Mouse (Mus musculus): ENCODE results near the gene Fcrl5.

The Fcrl5 gene

DNA sequence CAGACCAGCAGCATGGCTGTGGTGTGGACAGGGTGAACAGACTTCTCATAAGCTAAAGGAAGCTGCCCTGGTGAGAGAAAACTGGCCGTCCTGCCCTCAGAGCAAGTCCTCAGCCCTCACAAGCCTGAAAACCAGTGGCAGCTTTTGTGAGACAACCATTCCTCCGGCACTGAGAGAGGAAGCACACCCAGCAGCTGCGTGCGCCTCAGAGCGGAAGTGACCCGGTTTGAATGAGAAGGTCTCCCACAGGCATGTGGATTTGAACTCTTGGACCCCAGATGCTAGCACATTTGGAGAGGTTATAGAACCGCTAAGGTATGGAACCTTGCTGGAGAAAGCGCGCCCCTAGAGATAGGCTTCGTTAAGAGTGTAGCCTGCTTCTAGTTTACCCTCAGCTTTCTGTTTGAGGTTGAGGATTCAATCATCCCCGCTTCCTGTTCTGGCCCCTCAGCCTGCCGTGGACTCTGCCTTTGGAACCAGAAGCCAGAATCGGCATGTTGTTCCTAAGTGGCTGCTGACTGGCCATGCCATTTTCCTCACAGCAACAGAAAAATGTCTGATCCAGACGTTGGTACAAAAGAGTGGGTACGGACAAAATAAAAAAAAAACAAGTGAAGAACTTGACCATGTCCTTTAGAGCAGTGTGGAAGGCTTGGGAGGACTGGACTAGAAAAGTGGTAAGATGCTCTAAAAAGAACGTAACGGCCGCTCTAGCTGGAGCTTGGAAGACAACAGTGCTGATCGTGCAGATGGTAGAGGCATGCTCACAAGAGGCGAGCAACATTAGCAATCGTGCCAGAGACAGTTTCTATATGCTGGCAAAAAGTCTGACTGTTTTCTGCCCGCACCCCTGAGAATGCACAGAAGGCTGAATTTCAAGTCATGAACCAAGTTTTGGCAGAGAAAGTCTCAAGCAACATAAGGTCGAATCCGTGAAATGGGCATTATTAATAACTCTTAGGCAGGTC lies 64.8 kb downstream of the Fcrl5 start:
- peak in 1 of 2 experiments; percentile 28 for DNase-seq

- no peak for DNase-seq
Measured at GRCm38 (mm10) chr3:87501151-87501550, 65.6 kb downstream of the Fcrl5 start.

- DNase-seq = no peak
Measured at GRCm38 (mm10) chr3:87502771-87503170, 67.2 kb downstream of the Fcrl5 start.

DNA sequence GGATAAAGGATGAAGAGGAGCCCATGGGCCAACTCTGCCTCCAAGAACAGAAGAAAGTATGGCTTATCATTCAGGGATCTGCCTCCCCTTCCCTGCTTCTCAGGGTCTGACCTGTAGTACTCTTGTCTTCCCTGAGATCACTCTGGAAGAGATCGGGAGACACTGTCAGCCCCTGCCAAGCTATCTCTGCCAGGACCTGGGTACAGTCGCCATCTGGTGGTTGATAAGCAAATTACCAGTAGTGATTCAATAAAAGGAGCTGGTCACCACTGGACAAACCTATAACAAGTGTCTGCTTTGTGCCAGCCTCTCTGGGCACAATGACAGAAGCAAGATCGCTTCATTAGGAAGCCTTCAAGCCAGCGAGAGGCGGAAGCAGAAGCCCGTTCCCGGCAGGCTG lies 68.8 kb downstream of the Fcrl5 start:
- DNase-seq = no peak

GRCm38 (mm10) chr3:87504749-87505425 lies 69.3 kb downstream of the Fcrl5 start:
- peak; percentile 57 to 68 for DNase-seq

GRCm38 (mm10) chr3:87506456-87507416 lies 71.2 kb downstream of the Fcrl5 start:
- DNase-seq = no peak

- peak; percentile 82 to 88 for DNase-seq
Measured at GRCm38 (mm10) chr3:87508205-87508901, 72.8 kb downstream of the Fcrl5 start.

DNA sequence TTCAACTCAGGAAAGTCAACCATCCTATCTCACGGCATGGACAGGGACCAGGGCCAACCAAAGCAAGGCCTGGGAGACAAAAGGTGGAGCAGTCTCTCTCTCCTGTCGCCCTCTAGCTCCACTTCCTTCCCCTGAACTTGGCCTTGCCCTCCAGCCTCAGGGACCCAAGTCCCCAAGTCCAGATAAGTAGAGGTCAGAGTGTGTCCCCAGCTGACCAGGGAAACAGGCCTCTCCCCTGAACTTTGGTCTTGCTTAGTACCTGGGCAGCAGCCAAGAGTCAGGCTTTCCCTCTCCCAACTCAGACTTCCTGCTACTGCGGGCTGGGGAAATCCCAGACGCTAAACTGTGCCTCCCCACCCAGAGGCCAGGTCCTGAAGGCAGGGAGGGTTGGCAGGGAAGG lies 73.5 kb downstream of the Fcrl5 start:
- DNase-seq = peak; percentile 76 to 79

DNA sequence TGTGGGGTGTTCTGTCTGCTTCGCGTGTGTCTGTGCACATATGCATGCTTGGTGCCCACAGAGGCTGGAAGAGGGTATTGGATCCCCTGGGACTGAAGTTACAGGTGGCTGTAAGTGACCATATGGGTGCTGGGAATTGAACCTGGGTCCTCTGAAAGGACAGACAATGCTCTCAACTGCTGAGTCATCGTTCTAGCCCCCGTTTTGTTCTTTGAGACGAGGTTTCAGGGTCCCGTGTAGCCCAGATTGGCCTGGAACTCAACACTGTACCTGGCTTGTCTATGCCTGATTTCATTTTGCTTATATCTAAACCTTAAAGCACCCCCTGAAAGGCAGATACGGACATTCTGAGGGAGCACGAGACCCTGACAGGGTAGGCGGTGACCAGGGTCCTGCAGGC lies 75.3 kb downstream of the Fcrl5 start:
- DNase-seq = no peak

GRCm38 (mm10) chr3:87511971-87512765 lies 76.6 kb downstream of the Fcrl5 start:
- peak in 1 of 2 experiments; percentile 30 for DNase-seq

DNA sequence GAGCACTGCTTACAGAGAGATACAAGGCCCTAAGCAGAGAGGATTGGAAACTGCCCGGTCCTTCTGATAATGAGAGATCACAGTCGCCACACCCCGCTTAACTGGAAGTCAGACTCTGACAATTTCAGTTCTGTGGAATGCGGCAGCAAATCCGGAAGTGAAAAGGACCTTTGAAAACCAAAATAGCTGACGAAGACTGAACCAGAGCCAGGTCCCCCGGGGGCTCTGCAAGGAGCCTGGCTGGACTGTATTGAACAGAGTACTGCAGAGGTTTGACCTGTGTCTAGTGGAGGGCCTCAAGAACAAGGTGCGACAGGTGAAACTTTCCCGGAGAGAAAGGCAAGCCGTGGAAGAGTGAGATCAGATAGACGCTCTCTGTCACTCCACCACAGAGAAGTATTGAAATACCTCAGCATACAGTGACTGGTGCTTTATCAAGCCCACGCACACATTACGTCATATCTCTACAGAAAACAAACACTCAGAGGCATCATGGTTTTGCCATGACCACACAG lies 80.1 kb downstream of the Fcrl5 start:
- DNase-seq = peak; percentile 33 to 51

DNA sequence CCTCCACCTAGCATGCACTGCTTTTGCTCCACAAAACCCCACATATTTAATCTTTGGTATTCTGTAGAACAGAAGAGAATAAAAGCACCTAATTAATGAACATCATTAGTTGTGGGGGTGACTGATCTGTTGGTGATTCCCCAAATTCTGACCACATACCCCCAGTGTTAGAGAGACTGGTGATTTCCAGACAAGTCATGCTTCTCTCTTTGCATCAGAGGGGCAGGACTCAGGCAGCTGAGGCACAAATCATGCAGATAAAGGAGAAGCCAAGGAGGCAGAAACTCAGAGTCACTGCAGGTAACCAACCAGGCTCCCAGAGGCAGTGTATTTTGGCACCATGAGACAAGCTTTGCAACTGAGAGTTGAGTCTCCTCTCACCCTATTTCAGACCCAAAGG lies 82.9 kb downstream of the Fcrl5 start:
- no peak for DNase-seq

DNA sequence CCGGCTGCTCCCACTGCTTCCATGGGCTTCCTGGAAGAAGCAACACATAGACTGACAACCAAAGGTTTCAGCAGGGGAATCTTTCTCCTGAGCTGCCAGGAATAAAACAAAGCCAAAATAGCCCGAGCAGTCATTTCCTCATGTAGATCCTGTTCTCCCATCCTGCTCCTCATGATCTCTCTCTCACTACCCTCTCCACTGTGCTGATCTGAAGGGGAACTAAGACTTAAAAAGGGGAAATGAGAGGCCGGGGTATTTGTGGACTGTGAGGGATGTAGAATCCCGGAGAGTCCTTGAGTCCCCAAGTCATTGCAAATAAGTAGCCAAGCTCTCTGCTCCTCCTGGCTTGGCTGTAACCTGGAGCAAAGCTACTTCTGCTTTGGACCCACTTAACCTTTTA lies 85.6 kb downstream of the Fcrl5 start:
- DNase-seq = no peak

GRCm38 (mm10) chr3:87521833-87522232 lies 86.3 kb downstream of the Fcrl5 start:
- no peak for DNase-seq

- no peak for DNase-seq
Measured at GRCm38 (mm10) chr3:87523701-87524100, 88.1 kb downstream of the Fcrl5 start.

GRCm38 (mm10) chr3:87525043-87525836 lies 89.7 kb downstream of the Fcrl5 start, which contains the start of gene Etv3:
TSS of gene Etv3 (plus strand) at chr3:87525407.
- DNase-seq = peak; percentile 91 to 93

- DNase-seq = peak; percentile 13 to 35
Measured at GRCm38 (mm10) chr3:87525837-87526570, 90.4 kb downstream of the Fcrl5 start.

GRCm38 (mm10) chr3:87527139-87527538 lies 91.6 kb downstream of the Fcrl5 start:
- no peak for DNase-seq

GRCm38 (mm10) chr3:87528021-87528420 lies 92.4 kb downstream of the Fcrl5 start:
- DNase-seq = no peak
